Mouse (Mus musculus) neural tube, embryonic 11.5 days (tissue): ENCODE results near the gene H2-M5. TPM values are rescaled to one million over a fixed set of nuclear protein-coding genes. Genes with fewer than 3 reads are reported as not detected.

Experiments used
- ATAC-seq: fragments of 200-750 bp; cut with Nextera tagmentation; 2 replicates; pipeline ENCODE4 v1.8.0; 2017; ENCODE audit warnings: moderate number of reproducible peaks, mild to moderate bottlenecking, moderate TSS enrichment, moderate library complexity; ENCODE audit not compliant: insufficient read depth, low FRiP score, low TSS enrichment
- DNase-seq: peaks from one replicate; pipeline ENCODE4 v3.0.0-alpha.2; 2015; ENCODE audit warnings: low spot score
- H3K27ac ChIP-seq: fragments of 300-500 bp; sonication (generic); 2 replicates; pipeline ENCODE4 v1.5.1; 2014; ENCODE audit warnings: low read depth, mild to moderate bottlenecking, low read length
- H3K27me3 ChIP-seq: fragments of 300-500 bp; sonication (generic); 2 replicates; pipeline ENCODE4 v1.6.1; 2014; ENCODE audit warnings: mild to moderate bottlenecking, low read length, mixed read lengths; ENCODE audit not compliant: control insufficient read depth, insufficient read depth
- H3K36me3 ChIP-seq: fragments of 300-500 bp; sonication (generic); 2 replicates; pipeline ENCODE4 v1.6.1; 2014; ENCODE audit warnings: mild to moderate bottlenecking, low read length, moderate library complexity, mixed read lengths; ENCODE audit not compliant: control insufficient read depth, insufficient read depth
- H3K4me1 ChIP-seq: fragments of 300-500 bp; sonication (generic); 2 replicates; pipeline ENCODE4 v1.6.1; 2014; ENCODE audit warnings: low read length, mixed read lengths; ENCODE audit not compliant: control insufficient read depth, insufficient read depth
- H3K4me2 ChIP-seq: fragments of 300-500 bp; sonication (generic); 2 replicates; pipeline ENCODE4 v1.6.1; 2014; ENCODE audit warnings: low read depth, mild to moderate bottlenecking, moderate library complexity
- H3K4me3 ChIP-seq: fragments of 300-500 bp; sonication (generic); 2 replicates; pipeline ENCODE4 v1.5.1; 2014; ENCODE audit warnings: low read depth, low read length
- H3K9ac ChIP-seq: fragments of 300-500 bp; sonication (generic); 2 replicates; pipeline ENCODE4 v1.6.1; 2014; ENCODE audit warnings: mild to moderate bottlenecking, low read length
- H3K9me3 ChIP-seq: fragments of 300-500 bp; sonication (generic); 2 replicates; pipeline ENCODE4 v1.6.1; 2016; ENCODE audit warnings: low read length; ENCODE audit not compliant: control insufficient read depth
- WGBS: fragments of 180-500 bp; shearing (Covaris S2); extraction: QIAGEN DNeasy Blood & Tissue Kit; methylation state at CpG from one replicate; pipeline ENCODE4 v1.1.7; 2014; 5-methylcytosine and 5-hydroxymethylcytosine counted together
- polyA plus RNA-seq: library from polyadenylated mRNA; unstranded; fragments of >200 nt; fragmentation: Nextera tagmentation; extraction: Ambion mirVana; gene quantifications from 2 replicates; pipeline ENCODE4 v1.2.1, GENCODE M21; 2014

The H2-M5 gene
- polyA plus RNA-seq, 1 experiment from 2014 or later = 1.1 TPM

- DNase-seq (no peak), ATAC-seq (no peak)
- H3K27me3 ChIP-seq = peaks cover 16% of the 10 kb centered on the region
- H3K9me3 ChIP-seq = no peaks in the 10 kb centered on the region
- H3K9ac ChIP-seq = no peak overlapping the region
- H3K27ac ChIP-seq = no peak overlapping the region
- WGBS = 6% methylated on average over 24 of the region's 24 CpGs
- peak overlapping the region; percentile 22; the same call in 1 of the 2 replicates for H3K4me2 ChIP-seq
- no peaks in the 10 kb centered on the region for H3K36me3 ChIP-seq
- no peak overlapping the region for H3K4me3 ChIP-seq
- 0 out of 2 replicates have a peak, but pooled peaks cover 3% of the 10 kb centered on the region for H3K4me1 ChIP-seq
Observed at GRCm38 (mm10) chr17:36988475-36988874, 862 bp downstream of the H2-M5 start.

- 22% methylated on average over 5 of the region's 5 CpGs for WGBS
- no peak overlapping the region for H3K4me2 ChIP-seq
- no peak overlapping the region for H3K4me3 ChIP-seq
Observed at GRCm38 (mm10) chr17:36982253-36983155, 6.8 kb downstream of the H2-M5 start.

GRCm38 (mm10) chr17:36981845-36982244 is 7.5 kb downstream of the H2-M5 start:
- 4% methylated on average over 4 of the region's 4 CpGs for WGBS
- Histone ChIP-seq H3K4me2 (no peak overlapping the region), H3K9me3 (no peaks in the 10 kb centered on the region), H3K4me3 (no peak overlapping the region), H3K36me3 (no peaks in the 10 kb centered on the region), H3K4me1 (no peaks in the 10 kb centered on the region), H3K27ac (no peak overlapping the region), H3K9ac (no peak overlapping the region), H3K27me3 (no peaks in the 10 kb centered on the region)
- DNase-seq (no peak), ATAC-seq (no peak)

More at GRCm38 (mm10) chr17:36982253-36983155, 6.8 kb downstream of the H2-M5 start:
- H3K9me3 ChIP-seq = no peaks in the 10 kb centered on the region
- H3K9ac ChIP-seq = no peak overlapping the region
- H3K27ac ChIP-seq = no peak overlapping the region
- DNase-seq (no peak), ATAC-seq (no peak)
- no peaks in the 10 kb centered on the region for H3K36me3 ChIP-seq
- no peaks in the 10 kb centered on the region for H3K4me1 ChIP-seq
- H3K27me3 ChIP-seq = no peaks in the 10 kb centered on the region

- no peak within 1 kb of the TSS for H3K4me3 ChIP-seq
- WGBS = 14% methylated on average over 18 of the region's 18 CpGs
- no peak for ATAC-seq
- H3K36me3 ChIP-seq = no peaks in the 10 kb centered on the region
- no peak within 1 kb of the TSS for H3K9ac ChIP-seq
- 0 out of 2 replicates have a peak within 1 kb of the TSS, but pooled peaks have one; percentile 15 for H3K4me2 ChIP-seq
- no peaks in the 10 kb centered on the region for H3K9me3 ChIP-seq
- no peak within 1 kb of the TSS for H3K27ac ChIP-seq
- no peaks in the 10 kb centered on the region for H3K4me1 ChIP-seq
- H3K27me3 ChIP-seq = no peaks in the 10 kb centered on the region
- DNase-seq = no peak
Observed at GRCm38 (mm10) chr17:36981221-36981813, 8.0 kb downstream of the H2-M5 start, which contains the start of gene 2410137M14Rik. 2410137M14Rik (minus strand) TSS chr17:36981237.

GRCm38 (mm10) chr17:36973271-36973787 is 16.0 kb downstream of the H2-M5 start:
- Histone ChIP-seq H3K27ac (no peak overlapping the region), H3K4me1 (no peaks in the 10 kb centered on the region), H3K9me3 (no peaks in the 10 kb centered on the region), H3K4me3 (no peak overlapping the region), H3K36me3 (no peaks in the 10 kb centered on the region), H3K4me2 (no peak overlapping the region), H3K9ac (no peak overlapping the region), H3K27me3 (no peaks in the 10 kb centered on the region)
- no peak for ATAC-seq
- WGBS = 82% methylated on average over 8 of the region's 8 CpGs
- no peak for DNase-seq

- Histone ChIP-seq H3K27ac (no peak overlapping the region), H3K4me2 (no peak overlapping the region), H3K9me3 (no peaks in the 10 kb centered on the region), H3K4me1 (no peaks in the 10 kb centered on the region), H3K36me3 (no peaks in the 10 kb centered on the region), H3K4me3 (no peak overlapping the region), H3K9ac (no peak overlapping the region), H3K27me3 (no peaks in the 10 kb centered on the region)
- ATAC-seq (no peak), DNase-seq (no peak)
- WGBS = 93% methylated on average over 3 of the region's 3 CpGs
Observed at GRCm38 (mm10) chr17:36972791-36973190, 16.5 kb downstream of the H2-M5 start.

GRCm38 (mm10) chr17:36971172-36971850 is 18.0 kb downstream of the H2-M5 start:
- Histone ChIP-seq H3K9me3 (no peaks in the 10 kb centered on the region), H3K36me3 (no peaks in the 10 kb centered on the region), H3K4me1 (no peaks in the 10 kb centered on the region), H3K4me2 (no peak overlapping the region), H3K4me3 (no peak overlapping the region), H3K27me3 (no peaks in the 10 kb centered on the region), H3K27ac (no peak overlapping the region), H3K9ac (no peak overlapping the region)
- ATAC-seq (no peak), DNase-seq (no peak)
- WGBS = 84% methylated on average over 6 of the region's 6 CpGs

- WGBS = 90% methylated on average over 14 of the region's 14 CpGs
- H3K36me3 ChIP-seq = no peaks in the 10 kb centered on the region
- no peak overlapping the region for H3K9ac ChIP-seq
- no peaks in the 10 kb centered on the region for H3K27me3 ChIP-seq
- H3K9me3 ChIP-seq = no peaks in the 10 kb centered on the region
- no peaks in the 10 kb centered on the region for H3K4me1 ChIP-seq
- no peak overlapping the region for H3K27ac ChIP-seq
- no peak for ATAC-seq
- H3K4me2 ChIP-seq = no peak overlapping the region
- DNase-seq = no peak
- no peak overlapping the region for H3K4me3 ChIP-seq
Observed at GRCm38 (mm10) chr17:36970316-36970890, 18.9 kb downstream of the H2-M5 start.
